Mouse (Mus musculus) mammary gland, adult 2 months (tissue): ENCODE data around the gene Zic4. TPM values are rescaled to one million over a fixed set of nuclear protein-coding genes. Genes with fewer than 3 reads are reported as not detected.

Experiments
- polyA plus RNA-seq: library from polyadenylated mRNA; depleted of rRNA; stranded (reverse); fragments of >200 nt; gene quantifications from 2 replicates; pipeline ENCODE4 v1.2.3, GENCODE M21; 2012; ENCODE audit warnings: low replicate concordance; rRNA removed

The Zic4 gene
- polyA plus RNA-seq = 0.24 TPM in 1 of 2 replicates, not detected in the other

GRCm38 (mm10) chr9:91361856-91362601, at the start of gene Zic4:
Gene Zic4, plus strand, starts transcription at chr9:91362413.

GRCm38 (mm10) chr9:91365664-91366063, 3.5 kb downstream of the Zic4 start, which contains the start of gene Zic1:
Gene Zic1, minus strand, starts transcription at chr9:91365810.

Other genes with a start within 250 kb of the Zic4 start
- gene Zic1, start 3.4 kb downstream of the Zic4 start, polyA plus RNA-seq = 0.66 TPM in 1 of 2 replicates, not detected in the other